Mouse (Mus musculus) kidney, postnatal 4 days (tissue): ENCODE results near the gene Ror1.

ENCODE experiments used
- DNase-seq, 2 experiments: peaks; one replicate each; pipeline ENCODE4 v3.0.0; 2021; ENCODE audit warnings: mixed read lengths in 2 of 2

Gene Ror1

DNA sequence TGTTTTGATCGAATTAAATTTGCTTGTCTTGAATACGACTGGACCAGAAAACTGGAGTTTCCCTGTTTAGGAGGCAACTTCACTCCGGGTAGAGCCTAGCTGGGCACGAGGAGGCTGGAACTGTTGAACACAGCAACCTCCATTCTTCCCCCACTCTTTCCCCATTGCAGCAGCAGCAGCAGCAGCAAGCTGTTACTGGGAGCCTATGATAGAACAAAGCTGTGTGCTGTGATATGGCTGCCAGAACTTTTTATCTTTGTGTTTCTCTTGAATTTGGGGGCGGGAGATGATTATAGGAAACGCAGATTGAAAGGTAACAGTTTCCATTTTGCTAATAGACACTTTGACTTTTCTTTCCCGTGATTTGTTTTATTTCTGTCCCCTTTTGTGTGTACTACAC lies 70.2 kb downstream of the Ror1 start:
- DNase-seq = peak; percentile 17 to 23

DNA sequence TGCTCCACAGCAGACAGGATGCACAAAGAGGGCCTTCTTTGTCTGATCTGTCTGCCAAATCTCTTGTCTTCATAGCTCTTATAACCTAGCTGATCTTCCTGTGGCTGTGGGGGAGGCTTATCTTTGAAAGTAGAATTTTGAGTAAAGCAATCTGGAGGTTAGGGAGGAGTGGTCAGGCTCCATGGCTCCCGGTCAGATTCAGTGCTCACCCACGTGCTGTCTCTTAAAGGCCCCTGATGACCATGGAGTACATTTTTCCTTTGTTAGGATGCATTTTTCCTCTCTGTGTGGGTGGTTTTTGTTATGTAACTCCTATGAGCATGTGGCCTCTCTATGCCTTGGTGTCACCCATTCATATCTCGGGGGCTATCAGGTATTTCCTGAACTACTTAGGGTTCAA lies 71.3 kb downstream of the Ror1 start:
- peak; percentile 27 to 57 for DNase-seq

DNA sequence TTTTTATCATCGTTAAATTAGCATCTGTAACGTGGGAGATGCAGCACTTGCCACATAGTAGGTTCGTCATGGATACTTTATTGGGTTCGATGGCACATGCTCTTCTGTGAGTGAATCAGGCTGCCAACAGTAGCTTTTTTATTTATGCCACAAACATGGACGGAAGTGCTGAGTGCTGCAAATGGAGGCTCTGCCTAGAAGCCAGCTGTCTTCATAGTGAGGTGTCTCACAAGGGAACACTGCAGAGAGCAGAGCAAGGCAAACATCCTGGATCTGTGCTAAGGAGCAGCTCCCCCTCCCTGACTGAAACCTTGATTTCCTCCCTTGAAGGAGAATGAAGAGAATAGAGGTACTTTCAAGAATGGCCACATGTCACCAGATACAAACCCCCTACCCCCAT lies 74.1 kb downstream of the Ror1 start:
- peak in 1 of 2 experiments; percentile 15 for DNase-seq

DNA sequence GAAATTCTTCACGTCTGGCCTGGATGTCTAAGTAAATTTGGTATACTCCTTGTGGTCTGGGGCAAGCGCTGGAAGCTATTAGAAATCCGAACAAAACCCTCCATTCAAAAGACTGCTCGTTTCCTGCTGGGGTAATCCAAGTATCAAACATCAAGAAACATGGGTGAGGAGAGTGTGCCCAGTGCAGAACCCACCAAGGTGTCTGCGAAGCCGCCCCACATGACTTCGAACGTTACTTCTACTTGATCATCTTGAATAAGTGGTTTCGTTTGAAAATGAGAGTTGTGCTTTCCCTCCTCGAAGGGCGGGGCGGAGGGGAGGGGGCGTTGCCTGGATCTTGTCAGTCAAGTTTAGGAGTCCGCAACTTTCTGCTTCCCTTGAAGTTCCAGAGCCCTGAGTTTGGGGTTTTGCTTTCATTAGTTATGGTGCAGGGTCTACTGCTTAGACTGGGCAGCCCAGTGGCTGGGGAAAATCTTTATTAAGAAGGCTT lies 74.6 kb downstream of the Ror1 start:
- DNase-seq = peak; percentile 69 to 75

DNA sequence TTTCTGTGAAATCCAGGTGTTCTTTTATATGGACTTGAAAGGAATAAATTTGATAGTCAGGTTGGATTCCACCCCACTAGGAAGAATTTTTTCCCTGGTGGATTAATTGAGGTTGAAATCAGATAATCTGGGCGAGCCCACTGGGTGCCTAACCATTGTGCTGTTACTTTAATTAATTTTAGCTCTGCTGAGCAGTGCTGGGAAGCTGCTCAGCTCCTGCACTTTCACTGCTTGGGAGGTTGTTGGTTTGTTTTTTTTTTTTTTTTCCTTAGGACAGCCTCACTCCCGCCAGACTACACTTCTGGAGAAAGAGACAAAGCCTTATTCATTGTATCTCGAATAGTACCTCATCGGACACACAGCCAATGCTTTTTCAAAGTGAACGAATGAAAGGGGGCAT lies 75.2 kb downstream of the Ror1 start:
- no peak for DNase-seq

DNA sequence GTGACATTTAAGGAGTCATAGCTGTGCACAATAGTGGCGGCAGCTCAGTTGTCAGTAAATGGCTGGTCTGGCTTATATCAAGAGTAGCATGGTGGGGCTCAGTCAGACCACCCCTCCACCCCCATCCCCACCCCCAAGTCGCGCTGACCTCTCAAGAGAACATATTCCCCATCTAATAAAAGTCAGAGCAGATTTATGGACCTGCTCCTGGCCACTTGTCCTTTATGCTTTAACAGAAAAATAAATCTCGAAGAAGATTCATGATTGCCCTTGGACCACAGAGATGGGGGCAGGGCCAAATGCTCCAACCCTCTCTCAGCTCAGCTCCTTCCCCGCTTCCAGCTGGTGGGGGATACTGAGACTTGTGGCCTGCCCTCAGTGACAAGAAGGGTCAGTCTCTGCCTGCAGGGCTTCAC lies 75.9 kb downstream of the Ror1 start:
- peak; percentile 58 to 67 for DNase-seq

DNA sequence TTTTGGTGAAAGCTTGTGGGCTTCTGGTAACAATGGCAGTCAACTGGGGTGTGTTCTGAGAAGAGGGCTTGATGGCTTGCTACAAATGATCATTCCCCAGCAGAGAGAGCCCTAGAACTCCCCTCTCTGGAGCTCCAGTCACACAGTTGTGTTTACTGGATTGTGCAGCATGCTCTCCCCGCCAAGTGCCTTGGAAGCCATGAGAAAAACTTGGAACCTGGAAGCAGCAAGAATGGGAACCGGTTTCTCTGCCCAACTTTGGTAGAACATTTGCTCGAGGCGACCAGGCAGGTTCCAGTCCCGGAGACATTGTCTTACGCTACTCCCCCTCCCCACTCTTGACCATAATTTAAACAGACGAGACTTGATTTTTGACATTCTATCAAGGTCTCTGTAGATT lies 80.0 kb downstream of the Ror1 start:
- DNase-seq = no peak

DNA sequence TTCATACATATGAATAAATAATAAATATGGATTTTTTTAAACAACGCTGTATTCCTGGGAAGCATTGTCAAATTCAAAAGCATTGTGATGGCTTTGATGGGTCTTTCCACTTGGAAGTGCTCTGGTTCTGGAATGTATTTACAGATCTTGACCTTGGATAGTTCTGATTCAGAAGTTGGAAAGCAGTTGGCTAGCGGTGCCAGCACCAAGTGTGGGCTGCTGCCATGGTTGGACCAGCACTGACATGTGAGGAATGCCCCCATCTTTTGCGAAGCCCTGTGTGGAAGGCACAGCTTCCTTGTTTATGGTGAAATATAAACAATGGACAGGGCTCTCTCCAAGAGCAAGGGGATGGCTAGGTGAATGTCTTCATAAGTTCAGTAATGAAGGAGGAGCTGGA lies 82.7 kb downstream of the Ror1 start:
- no peak for DNase-seq

DNA sequence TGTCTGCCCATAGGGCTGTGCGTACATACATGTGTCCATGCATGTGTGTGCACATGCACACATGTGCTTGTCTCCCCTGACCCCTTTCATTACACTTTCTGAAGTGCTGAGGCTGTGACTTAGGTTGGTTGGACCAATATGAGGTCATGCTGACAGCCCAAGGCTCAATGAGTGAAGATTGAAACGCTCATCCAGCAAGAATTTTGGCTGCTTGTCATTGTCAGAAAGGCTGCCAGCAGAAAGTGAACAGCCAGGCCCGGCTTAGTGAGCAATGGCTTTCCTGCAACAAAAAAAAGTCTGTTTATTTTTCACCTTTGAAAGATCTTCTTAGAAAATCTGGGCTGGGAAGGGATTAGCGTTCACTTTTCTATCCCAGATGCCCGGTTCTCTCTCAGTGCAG lies 86.1 kb downstream of the Ror1 start:
- no peak for DNase-seq

DNA sequence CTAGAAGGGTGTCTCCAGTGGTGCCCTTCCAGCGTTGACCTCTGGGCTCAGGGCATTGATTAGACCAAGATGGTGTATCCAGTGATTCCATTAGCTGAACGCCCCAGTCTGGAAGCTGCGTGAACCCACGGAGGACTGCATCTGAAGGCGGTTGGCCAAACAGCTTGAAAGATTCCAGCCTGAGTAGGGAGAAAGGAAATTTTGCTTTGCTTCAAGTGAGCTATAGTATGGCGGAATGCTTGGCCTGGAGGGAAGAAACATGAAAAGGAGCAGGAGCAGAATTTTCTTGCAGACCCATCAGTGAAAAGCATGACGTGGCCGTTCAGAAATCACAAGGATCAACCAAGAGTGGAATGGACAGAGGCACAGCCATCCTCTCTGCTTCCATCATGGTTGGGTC lies 91.2 kb downstream of the Ror1 start:
- DNase-seq = no peak

DNA sequence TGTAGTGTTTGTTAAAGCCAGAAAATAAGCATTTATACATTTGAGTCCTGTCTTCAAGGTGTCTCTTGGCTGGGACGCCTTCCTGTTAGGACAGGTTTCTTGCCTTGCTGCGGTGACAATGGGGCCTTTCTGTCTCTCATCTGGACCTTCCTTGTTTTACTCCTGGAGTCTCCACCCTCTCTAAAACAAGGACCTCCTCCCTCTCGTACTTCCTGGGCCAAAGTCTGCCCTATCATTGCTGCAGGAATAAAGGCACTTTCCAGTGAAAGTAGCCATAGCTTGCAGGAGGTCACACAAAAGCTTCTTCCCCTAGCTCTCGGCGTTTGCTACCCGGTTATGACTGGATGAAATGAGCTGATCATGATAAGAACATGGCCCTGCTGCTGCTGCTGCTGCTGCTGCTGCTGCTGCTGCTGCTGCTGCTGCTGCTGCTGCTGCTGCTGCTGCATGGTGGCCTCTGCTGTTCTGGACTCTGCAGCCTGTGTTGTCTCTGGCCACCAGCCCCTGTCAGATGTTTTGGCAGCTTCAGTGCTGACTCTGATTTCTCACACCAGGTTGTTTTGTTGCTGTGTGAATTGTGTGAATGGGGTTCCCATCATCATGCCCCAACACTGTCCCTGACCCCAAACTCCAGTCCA lies 92.1 kb downstream of the Ror1 start:
- peak; percentile 23 to 52 for DNase-seq

DNA sequence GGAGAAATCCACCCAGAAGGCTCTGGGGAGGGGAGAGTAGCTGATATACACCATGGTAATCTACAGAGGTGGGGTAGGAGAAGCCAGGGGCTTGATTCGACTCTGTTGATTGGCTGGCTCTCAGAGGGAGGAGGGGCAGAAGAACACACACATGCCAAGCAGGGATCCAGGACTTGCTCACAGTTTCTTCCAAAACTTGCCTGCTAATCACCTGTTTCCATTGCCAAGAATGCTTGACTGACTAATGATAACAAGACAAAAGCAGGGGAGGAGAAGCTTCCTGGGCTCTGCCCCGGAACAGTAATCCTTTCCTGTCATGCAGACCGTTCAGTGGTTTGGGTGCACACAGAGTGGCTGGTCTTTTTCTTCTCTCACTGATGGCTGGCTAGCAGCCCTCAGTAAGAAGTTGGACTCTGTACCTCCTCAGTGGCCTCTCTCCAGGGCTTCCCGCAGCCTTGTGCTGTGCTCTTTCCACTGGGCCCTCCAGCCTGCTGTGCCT lies 92.7 kb downstream of the Ror1 start:
- peak; percentile 40 to 57 for DNase-seq

DNA sequence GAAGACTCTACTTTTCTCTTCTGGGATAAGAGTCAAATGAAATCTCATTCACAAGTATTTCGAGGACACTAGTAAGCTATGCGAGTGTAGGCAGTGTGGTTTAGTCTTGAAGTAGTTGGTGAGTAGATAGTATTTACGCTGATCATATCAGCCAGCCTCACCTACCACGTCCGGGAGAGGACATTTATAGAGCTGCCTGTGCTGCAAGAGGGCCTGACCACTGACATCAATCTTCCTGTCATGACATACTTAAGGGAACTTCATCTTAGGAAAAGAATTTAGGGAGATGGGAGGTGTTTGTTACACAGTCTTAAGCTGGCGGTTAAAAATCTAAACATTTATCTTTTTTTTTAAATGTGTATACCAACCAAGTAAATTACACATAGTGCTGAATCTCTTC lies 95.9 kb downstream of the Ror1 start:
- DNase-seq = no peak

DNA sequence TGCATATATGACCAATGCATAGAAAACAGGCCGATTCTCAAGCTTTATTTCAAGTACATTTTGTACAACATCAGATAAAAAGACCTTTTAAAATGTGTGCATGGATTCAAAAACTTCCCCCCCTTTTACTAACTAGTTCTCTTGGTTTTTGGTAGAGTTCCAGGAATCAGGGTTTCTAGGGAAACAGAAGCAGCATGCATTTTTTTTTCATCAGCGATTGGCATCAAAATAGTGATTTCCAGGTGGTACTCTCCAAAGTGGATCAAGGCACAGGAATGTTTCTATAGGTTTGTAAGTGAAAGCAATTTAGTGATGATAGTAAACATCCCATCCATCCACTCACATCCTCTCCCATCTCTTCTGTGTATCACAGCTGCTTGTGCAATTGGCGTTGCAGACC lies 98.5 kb downstream of the Ror1 start:
- DNase-seq = no peak

DNA sequence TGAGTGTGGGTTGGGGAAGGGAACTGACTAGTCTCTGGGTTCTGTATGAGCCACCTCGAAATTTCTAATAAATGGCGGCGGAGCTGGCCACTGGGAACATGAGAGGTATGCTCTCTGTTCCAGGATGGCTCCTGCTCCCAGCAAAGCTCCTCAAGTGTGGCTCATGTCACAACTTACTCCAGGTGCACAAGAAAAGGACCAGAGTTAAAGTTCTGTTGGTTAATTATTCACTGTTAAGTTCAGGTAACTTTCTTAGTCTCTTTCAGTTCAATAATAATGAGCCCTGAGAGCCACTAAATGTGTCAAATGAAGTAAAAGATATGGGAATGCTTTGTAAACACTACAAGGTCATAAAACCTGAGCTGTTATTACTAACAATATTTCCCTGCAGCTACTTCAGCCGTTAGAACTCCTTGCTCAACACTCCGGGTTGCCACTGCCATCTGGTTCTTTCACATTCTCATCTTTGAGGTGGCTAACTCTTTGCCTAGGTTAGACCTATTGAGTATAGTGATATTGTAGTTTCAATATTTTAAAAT lies 100.7 kb downstream of the Ror1 start:
- DNase-seq = no peak

DNA sequence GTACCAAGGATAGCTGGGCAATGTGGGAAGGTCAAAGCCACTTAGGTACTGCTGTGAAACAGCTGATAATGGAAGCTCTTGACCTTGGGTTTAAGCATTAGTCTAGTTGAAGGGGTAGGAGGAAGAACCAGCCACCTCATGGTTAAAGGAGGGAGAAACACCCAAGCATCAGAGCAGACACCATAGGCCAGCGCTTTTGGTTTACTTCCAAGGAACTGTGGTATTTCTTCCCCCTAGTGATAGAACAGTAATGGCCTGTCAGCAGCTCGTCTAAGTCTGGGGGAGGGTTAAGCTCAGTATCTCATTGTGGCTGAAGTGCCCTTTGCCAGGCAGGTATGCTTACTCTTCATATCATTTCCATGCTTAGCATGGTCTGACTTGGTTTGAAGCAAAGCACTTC lies 102.7 kb downstream of the Ror1 start:
- DNase-seq = no peak

DNA sequence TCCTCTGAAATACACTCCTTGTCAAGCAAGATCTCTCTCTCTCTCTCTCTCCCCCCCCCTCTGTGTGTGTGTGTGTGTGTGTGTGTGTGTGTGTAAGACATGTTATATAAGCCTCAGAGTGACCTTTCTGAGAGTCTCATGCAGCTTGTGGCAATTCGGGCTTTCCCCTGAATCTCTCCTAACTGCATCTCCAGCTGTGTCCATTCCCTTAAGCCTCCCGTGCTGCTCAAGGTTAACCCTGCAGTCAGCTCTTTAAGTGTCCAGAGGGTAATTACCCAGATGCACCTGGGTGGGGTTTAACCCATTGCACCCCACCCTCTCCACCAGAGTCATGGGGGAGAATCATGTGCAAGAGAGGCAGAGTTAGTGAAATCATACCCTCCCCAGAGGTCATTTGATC lies 105.7 kb downstream of the Ror1 start:
- no peak for DNase-seq

DNA sequence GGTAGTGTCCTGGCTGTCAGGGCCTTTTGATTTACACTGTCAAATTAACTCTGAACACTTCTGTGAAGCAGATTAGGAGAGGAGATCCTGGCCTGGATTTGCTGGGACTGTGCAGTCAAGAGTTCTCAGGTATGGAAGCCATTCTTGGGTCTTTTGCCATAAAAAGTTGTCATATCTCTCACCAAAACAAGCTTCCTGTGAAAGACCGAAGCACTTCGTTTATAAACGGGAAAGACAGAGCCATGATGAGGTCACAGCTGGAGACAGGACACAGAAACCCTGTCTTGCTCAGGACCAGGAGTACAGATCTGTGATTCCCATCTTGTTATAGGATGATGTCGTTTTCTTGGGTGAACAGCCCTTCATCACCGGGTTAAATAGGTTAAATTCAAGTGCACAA lies 107.5 kb downstream of the Ror1 start:
- DNase-seq = no peak

DNA sequence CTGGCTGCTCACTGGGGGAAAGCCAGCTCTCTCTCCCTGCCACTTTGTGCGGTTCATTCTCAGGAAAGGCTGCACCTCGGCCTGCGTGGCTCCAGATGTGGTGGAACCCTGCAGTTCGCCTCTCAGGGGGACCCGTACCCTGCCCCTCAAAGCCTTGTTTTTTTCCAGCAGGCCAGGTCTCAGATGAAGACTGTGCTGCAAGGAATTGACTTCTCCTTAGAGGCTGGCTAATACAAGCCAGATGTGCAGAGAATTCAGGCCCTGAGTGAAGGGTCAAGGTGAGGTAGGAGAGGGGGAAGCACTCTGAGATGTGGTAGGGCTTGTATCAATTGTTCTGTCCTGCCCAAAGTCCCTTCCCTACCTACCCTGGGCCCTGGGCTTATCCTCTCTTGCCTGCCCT lies 108.1 kb downstream of the Ror1 start:
- no peak for DNase-seq

DNA sequence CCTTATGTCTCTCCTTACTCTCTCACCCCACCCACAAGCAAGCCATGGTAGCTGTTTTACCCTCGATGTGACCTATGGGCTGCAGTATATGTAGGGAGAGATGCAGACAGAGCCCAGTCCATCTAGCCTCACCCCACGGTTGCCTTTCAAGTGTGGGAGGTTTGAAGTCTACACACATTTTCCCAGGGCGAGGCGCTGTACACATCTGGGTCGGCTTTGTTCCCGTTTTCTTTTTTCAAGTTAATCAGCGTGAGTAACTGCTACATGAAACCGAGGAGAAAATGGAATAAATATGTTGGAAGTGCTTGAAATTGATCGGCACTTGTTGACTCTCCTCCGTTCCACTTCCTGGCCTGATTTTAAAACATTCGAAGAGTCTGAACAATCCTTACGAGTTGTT lies 108.8 kb downstream of the Ror1 start:
- no peak for DNase-seq

DNA sequence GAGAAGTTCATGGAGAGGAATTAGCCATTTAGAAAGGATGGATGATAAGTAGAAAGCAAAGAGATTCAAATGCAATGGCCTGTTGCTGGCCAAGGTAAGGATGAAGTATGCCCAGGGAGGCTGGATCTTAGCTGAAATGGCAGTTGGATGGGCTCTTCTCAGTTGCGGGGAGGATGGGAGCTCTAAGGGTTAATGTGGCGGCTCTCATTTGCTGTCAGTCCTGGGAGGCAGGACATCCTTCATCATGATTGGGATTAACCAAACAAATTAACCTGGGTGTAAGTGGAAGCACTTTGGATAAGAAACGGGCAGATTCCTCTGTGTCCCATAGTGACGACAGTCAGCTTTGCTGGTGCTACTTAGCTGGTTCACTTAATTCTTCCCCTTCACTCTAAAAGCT lies 112.5 kb downstream of the Ror1 start:
- no peak for DNase-seq

DNA sequence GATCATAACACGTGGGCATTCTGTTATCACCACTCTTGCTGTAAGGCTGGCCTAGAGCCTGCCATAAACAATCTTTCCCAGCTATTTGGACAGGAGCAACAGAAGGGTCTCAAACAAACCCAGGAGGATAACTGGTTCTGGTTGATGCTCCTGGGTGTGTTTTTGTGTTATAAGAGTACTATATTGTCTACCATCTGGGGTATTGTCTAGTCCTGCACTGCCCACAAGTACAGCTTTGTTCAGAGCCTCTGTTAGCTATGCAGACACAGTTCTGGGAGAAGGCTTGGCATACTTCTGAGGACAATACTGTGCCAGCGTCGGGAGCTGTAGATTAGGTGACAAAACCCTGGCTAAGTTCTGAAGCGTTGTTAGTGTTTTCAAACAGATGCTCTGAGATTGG lies 113.5 kb downstream of the Ror1 start:
- no peak for DNase-seq

DNA sequence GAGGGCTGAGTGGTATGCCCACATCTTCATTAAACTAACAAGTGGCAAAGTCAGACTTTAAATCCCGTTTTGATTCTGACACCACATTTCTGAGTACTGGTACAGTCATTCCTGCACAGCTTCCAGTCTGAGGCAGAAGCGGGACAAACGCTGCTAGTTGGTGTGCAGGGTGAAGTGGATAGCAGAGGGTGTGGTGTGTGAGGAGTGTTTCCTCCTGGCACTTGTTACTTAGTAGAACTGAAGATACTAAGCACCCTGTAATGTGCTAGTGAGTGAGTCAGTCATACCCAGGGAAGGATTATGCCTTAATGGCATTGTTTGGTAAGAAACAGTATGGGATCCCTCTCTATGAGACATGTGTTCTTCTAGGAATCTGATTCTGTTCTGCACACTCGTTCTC lies 115.7 kb downstream of the Ror1 start:
- no peak for DNase-seq

DNA sequence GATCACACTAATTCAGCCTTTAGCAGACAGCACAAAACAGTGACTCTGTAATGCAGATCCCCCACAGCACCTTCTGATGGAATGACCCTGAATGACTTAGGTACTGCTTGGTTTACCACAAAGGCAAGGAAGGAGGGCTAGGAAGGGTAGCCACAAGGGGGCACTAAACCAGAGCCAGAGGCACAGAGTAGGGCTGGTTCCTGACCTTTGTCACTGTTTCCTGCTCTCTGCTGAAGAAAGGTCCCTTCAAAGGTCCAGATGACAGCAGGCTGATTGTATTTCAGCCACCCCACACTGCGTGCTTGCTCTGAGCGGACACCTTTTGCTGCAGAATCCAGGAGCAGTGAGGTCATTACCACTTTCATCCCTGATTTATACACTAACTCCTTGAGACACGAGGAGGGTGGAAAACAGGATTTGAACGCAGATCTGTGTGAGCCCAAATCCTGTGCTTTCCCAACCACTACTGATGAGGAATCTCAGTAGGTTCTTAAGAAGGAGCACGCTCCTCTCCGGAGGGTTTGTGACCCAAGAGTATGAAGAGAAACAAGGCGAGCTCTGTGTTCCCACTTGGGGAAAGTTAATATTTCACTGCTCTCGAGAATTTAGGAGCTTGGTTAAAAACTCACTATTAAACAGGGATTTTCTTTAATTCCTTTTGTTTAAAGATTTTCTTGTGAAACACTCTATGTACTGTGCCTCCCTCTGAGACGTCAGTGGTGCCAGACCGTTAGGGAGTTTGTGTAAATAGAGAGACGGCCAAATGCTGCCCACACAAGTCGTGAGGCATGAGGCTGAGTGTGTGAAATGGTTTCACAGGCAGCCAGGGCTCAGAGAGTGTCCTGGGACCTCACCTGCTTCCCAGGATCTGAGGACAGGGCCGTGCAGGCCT lies 119.0 kb downstream of the Ror1 start:
- DNase-seq = peak; percentile 65 to 70
